Mouse (Mus musculus) liver, adult (tissue): ENCODE measurements around the gene Fermt2.

Source experiments
- GATA4 ChIP-seq: IDR thresholded peaks from 2 replicates; pipeline ENCODE4 v1.6.1; 2014; ENCODE audit warnings: mild to moderate bottlenecking, low read length; ENCODE audit not compliant: insufficient replicate concordance

The Fermt2 gene

GRCm38 (mm10) chr14:45455651-45456501 lies 74.0 kb downstream of the Fermt2 start:
- TF ChIP-seq GATA4: no peak

- TF ChIP-seq GATA4: no peak
These were observed 76.2 kb downstream of the Fermt2 start for GRCm38 (mm10) chr14:45453538-45454233.

GRCm38 (mm10) chr14:45452861-45453512 lies 76.9 kb downstream of the Fermt2 start:
- TF ChIP-seq GATA4: peak; percentile 80; the same call in 1 of the 2 replicates

- TF ChIP-seq GATA4: no peak
These were observed 77.8 kb downstream of the Fermt2 start for GRCm38 (mm10) chr14:45452148-45452547.

GRCm38 (mm10) chr14:45451090-45451489 lies 78.8 kb downstream of the Fermt2 start:
- TF ChIP-seq GATA4: peak; percentile 78; the same call in 1 of the 2 replicates

GRCm38 (mm10) chr14:45446777-45447176 lies 83.1 kb downstream of the Fermt2 start:
- no peak for TF ChIP-seq GATA4

GRCm38 (mm10) chr14:45445445-45445844 lies 84.5 kb downstream of the Fermt2 start:
- TF ChIP-seq GATA4: no peak

- no peak for TF ChIP-seq GATA4
These were observed 85.0 kb downstream of the Fermt2 start for GRCm38 (mm10) chr14:45444870-45445269.

GRCm38 (mm10) chr14:45442781-45443560 lies 86.9 kb downstream of the Fermt2 start:
- TF ChIP-seq GATA4: no peak

GRCm38 (mm10) chr14:45441291-45441690 lies 88.6 kb downstream of the Fermt2 start:
- TF ChIP-seq GATA4: no peak

- TF ChIP-seq GATA4: no peak
These were observed 90.5 kb downstream of the Fermt2 start for GRCm38 (mm10) chr14:45439387-45439786.

GRCm38 (mm10) chr14:45438931-45439275 lies 91.0 kb downstream of the Fermt2 start:
- TF ChIP-seq GATA4: no peak

- TF ChIP-seq GATA4: no peak
These were observed 91.5 kb downstream of the Fermt2 start for GRCm38 (mm10) chr14:45438250-45438930.

- no peak for TF ChIP-seq GATA4
These were observed 95.7 kb downstream of the Fermt2 start for GRCm38 (mm10) chr14:45434220-45434619.
